In genomic region chr11:85643479-85644000, GRCm38 (mm10) we compare ENCODE assay signal across 13 mouse cellular contexts.
DNase-seq lines count a peak whose midpoint lies in the region; ATAC-seq and TF ChIP-seq lines count a peak whose summit lies in the region.
"Had no signal": no experiment of that assay in that cellular context is flagged by ENCODE, and none has a peak within 500 bp of the region (broad histone marks: within the 10 kb centered on the region; RNA-seq: fewer than 3 reads in every experiment).

No protein-coding gene starts in this region.

- ATAC-seq in heart, embryonic 11.5 days (replicated peaks; ENCODE audit: insufficient number of reproducible peaks, low FRiP score, low TSS enrichment) = no peak
- ATAC-seq in lung, embryonic 16.5 days (ENCODE audit: low read depth) = no peak; the same call in 1 of the 2 replicates
- ATAC-seq in hindbrain, postnatal 0 days = no peak
- ATAC-seq in liver, postnatal 0 days = no peak
- ATAC-seq in granulocyte monocyte progenitor cell, adult 5-6 weeks (replicated peaks; ENCODE audit: poor library complexity, severe bottlenecking) = no peak

- no peak for DNase-seq in heart, adult 18-20 months
- no peak for DNase-seq in lung, adult 18-20 months
- peak; percentile 31 for DNase-seq in hindbrain, postnatal 0 days (ENCODE audit: low spot score)
- no peak for DNase-seq in liver, postnatal 0 days
- no peak for DNase-seq in MN1 (ENCODE audit: low spot score)
- DNase-seq: gastrocnemius, adult 2 months; lung, postnatal 14 days; right cerebral cortex, postnatal 4 days; thymus, postnatal 4 days had no signal

- H3K27me3 ChIP-seq in heart, embryonic 11.5 days (ENCODE audit: control insufficient read depth, insufficient read depth, low read length) = no peaks in the 10 kb centered on the region
- no peaks in the 10 kb centered on the region for H3K27me3 ChIP-seq in lung, embryonic 16.5 days (ENCODE audit: control insufficient read depth, insufficient read depth, low read depth, low read length)
- H3K27me3 ChIP-seq in hindbrain, postnatal 0 days (ENCODE audit: insufficient read depth, low read length) = no peaks in the 10 kb centered on the region
- H3K27me3 ChIP-seq in liver, postnatal 0 days (ENCODE audit: insufficient read depth, low read length) = no peaks in the 10 kb centered on the region

- peak overlapping the region; percentile 81 for H3K27ac ChIP-seq in heart, embryonic 11.5 days (ENCODE audit: low read depth, low read length)
- peak overlapping the region; percentile 86 for H3K27ac ChIP-seq in lung, embryonic 16.5 days (ENCODE audit: low read length)
- no peak overlapping the region for H3K27ac ChIP-seq in hindbrain, postnatal 0 days
- 0 out of 2 replicates have a peak overlapping the region, but pooled peaks have one; percentile 29 for H3K27ac ChIP-seq in liver, postnatal 0 days (ENCODE audit: low read depth)
- H3K27ac ChIP-seq: gastrocnemius, adult 2 months had no signal

- peak overlapping the region; percentile 42 for H3K4me2 ChIP-seq in heart, embryonic 11.5 days
- H3K4me2 ChIP-seq in lung, embryonic 16.5 days (ENCODE audit: low read depth, low read length) = no peak overlapping the region
- no peak overlapping the region for H3K4me2 ChIP-seq in hindbrain, postnatal 0 days (ENCODE audit: low read depth, low read length)
- no peak overlapping the region for H3K4me2 ChIP-seq in liver, postnatal 0 days (ENCODE audit: low read depth, low read length)

- TF ChIP-seq EP300 in liver, postnatal 0 days (IDR thresholded peaks at IDR 0.05; ENCODE audit: low read depth) = no peak

- no peaks in the 10 kb centered on the region for H3K36me3 ChIP-seq in heart, embryonic 11.5 days (ENCODE audit: control insufficient read depth, insufficient read depth, low read length)
- H3K36me3 ChIP-seq in lung, embryonic 16.5 days (ENCODE audit: control insufficient read depth, insufficient read depth, low read length) = no peaks in the 10 kb centered on the region
- H3K36me3 ChIP-seq in hindbrain, postnatal 0 days (ENCODE audit: insufficient read depth, low read length) = no peaks in the 10 kb centered on the region
- H3K36me3 ChIP-seq in liver, postnatal 0 days (replicated peaks; ENCODE audit: insufficient read depth, low read length) = no peaks in the 10 kb centered on the region

- H3K4me3 ChIP-seq in heart, embryonic 11.5 days (ENCODE audit: low read depth, low read length) = no peak overlapping the region
- H3K4me3 ChIP-seq in lung, embryonic 16.5 days (ENCODE audit: low read length) = no peak overlapping the region
- no peak overlapping the region for H3K4me3 ChIP-seq in hindbrain, postnatal 0 days (ENCODE audit: low read length)
- H3K4me3 ChIP-seq in liver, postnatal 0 days (ENCODE audit: low read depth, low read length) = no peak overlapping the region
- H3K4me3 ChIP-seq: gastrocnemius, adult 2 months; myocyte had no signal

- no peak for TF ChIP-seq CTCF in hindbrain, postnatal 0 days (IDR thresholded peaks at IDR 0.05; ENCODE audit: low read depth)
- no peak for TF ChIP-seq CTCF in liver, postnatal 0 days (IDR thresholded peaks at IDR 0.05; ENCODE audit: low read depth)

- no peak overlapping the region for H3K9ac ChIP-seq in heart, embryonic 11.5 days (ENCODE audit: low read depth, low read length)
- peak overlapping the region; percentile 27; the same call in 1 of the 2 replicates for H3K9ac ChIP-seq in lung, embryonic 16.5 days (ENCODE audit: low read length)
- no peak overlapping the region for H3K9ac ChIP-seq in hindbrain, postnatal 0 days (replicated peaks; ENCODE audit: low read length)
- no peak overlapping the region for H3K9ac ChIP-seq in liver, postnatal 0 days (replicated peaks)

- 56% methylated on average over 10 of the region's 10 CpGs for WGBS in heart, embryonic 11.5 days (ENCODE audit: insufficient replicate concordance)
- WGBS in lung, embryonic 16.5 days = 56% methylated on average over 10 of the region's 10 CpGs
- 57% methylated on average over 10 of the region's 10 CpGs for WGBS in hindbrain, postnatal 0 days
- WGBS in liver, postnatal 0 days (ENCODE audit: insufficient replicate concordance) = 71% methylated on average over 10 of the region's 10 CpGs

- no peaks in the 10 kb centered on the region for H3K9me3 ChIP-seq in heart, embryonic 11.5 days (replicated peaks; ENCODE audit: control insufficient read depth, low read length)
- no peaks in the 10 kb centered on the region for H3K9me3 ChIP-seq in lung, embryonic 16.5 days (ENCODE audit: control insufficient read depth, low read length)
- no peaks in the 10 kb centered on the region for H3K9me3 ChIP-seq in hindbrain, postnatal 0 days (ENCODE audit: low read length)
- H3K9me3 ChIP-seq in liver, postnatal 0 days (ENCODE audit: low read length) = no peaks in the 10 kb centered on the region

- H3K4me1 ChIP-seq in heart, embryonic 11.5 days (ENCODE audit: control insufficient read depth, insufficient read depth, low read length) = peaks cover 35% of the 10 kb centered on the region
- H3K4me1 ChIP-seq in lung, embryonic 16.5 days (replicated peaks; ENCODE audit: control insufficient read depth, insufficient read depth, low read length) = peaks cover 23% of the 10 kb centered on the region
- no peaks in the 10 kb centered on the region for H3K4me1 ChIP-seq in hindbrain, postnatal 0 days (ENCODE audit: insufficient read depth, low read length)
- peaks cover 23% of the 10 kb centered on the region for H3K4me1 ChIP-seq in liver, postnatal 0 days (ENCODE audit: insufficient read depth)
